Comparison of ENCODE assay signal across 9 mouse cellular contexts in genomic region chr11:95210185-95211030, GRCm38 (mm10). TPM values are rescaled to one million over a fixed set of nuclear protein-coding genes. Genes with fewer than 3 reads are reported as not detected.
DNase-seq lines count a peak whose midpoint lies in the region; ATAC-seq lines count a peak whose summit lies in the region.
"Had no signal": no experiment of that assay in that cellular context is flagged by ENCODE, and none has a peak within 500 bp of the region (broad histone marks: within the 10 kb centered on the region; RNA-seq: fewer than 3 reads in every experiment).

No protein-coding gene starts in this region.

- H3K4me3 ChIP-seq in heart, embryonic 10.5 days = peak overlapping the region; percentile 61
- H3K4me3 ChIP-seq in hindbrain, embryonic 15.5 days = peak overlapping the region; percentile 24
- peak overlapping the region; percentile 27; the same call in 1 of the 2 replicates for H3K4me3 ChIP-seq in liver, embryonic 12.5 days
- H3K4me3 ChIP-seq in neural tube, embryonic 11.5 days (ENCODE audit: low read depth, low read length) = peak overlapping the region; percentile 28
- H3K4me3 ChIP-seq: megakaryocyte, embryonic 14.5 days had no signal

- H3K9ac ChIP-seq in hindbrain, embryonic 15.5 days = 0 out of 2 replicates have a peak overlapping the region, but pooled peaks have one; percentile 10
- H3K9ac ChIP-seq in liver, embryonic 12.5 days = no peak overlapping the region
- peak overlapping the region; percentile 35; the same call in 1 of the 2 replicates for H3K9ac ChIP-seq in neural tube, embryonic 11.5 days (ENCODE audit: low read length)

- peaks cover 70% of the 10 kb centered on the region for H3K27me3 ChIP-seq in heart, embryonic 10.5 days (ENCODE audit: insufficient read depth, poor library complexity, severe bottlenecking)
- H3K27me3 ChIP-seq in hindbrain, embryonic 15.5 days = no peaks in the 10 kb centered on the region
- H3K27me3 ChIP-seq in liver, embryonic 12.5 days (replicated peaks) = peaks cover 70% of the 10 kb centered on the region
- H3K27me3 ChIP-seq in neural tube, embryonic 11.5 days (ENCODE audit: control insufficient read depth, insufficient read depth, low read length) = 0 out of 2 replicates have a peak, but pooled peaks cover 2% of the 10 kb centered on the region

- no peaks in the 10 kb centered on the region for H3K9me3 ChIP-seq in heart, embryonic 10.5 days
- no peaks in the 10 kb centered on the region for H3K9me3 ChIP-seq in hindbrain, embryonic 15.5 days
- no peaks in the 10 kb centered on the region for H3K9me3 ChIP-seq in liver, embryonic 12.5 days (replicated peaks)
- H3K9me3 ChIP-seq in neural tube, embryonic 11.5 days (ENCODE audit: control insufficient read depth, low read length) = no peaks in the 10 kb centered on the region
- H3K9me3 ChIP-seq: megakaryocyte, embryonic 14.5 days had no signal

- DNase-seq in heart, embryonic 10.5 days (ENCODE audit: low spot score) = peak; percentile 87
- no peak for DNase-seq in heart, postnatal 25 days (ENCODE audit: low spot score)
- peak; percentile 77 for DNase-seq in embryo, embryonic 10.5 days (ENCODE audit: low spot score)
- peak; percentile 66 for DNase-seq in neural tube, embryonic 11.5 days (ENCODE audit: low spot score)
- no peak for DNase-seq in frontal cortex, postnatal 14 days (ENCODE audit: low spot score in 2 of 2)

- ATAC-seq in hindbrain, embryonic 15.5 days (ENCODE audit: low FRiP score, low read depth) = peak; percentile 58; the same call in 1 of the 2 replicates
- peak; percentile 70 for ATAC-seq in liver, embryonic 12.5 days
- ATAC-seq in neural tube, embryonic 11.5 days (ENCODE audit: insufficient read depth, low FRiP score, low TSS enrichment) = peak; percentile 50; the same call in 1 of the 2 replicates
- ATAC-seq in monocyte, adult 5-6 weeks (replicated peaks; ENCODE audit: insufficient number of reproducible peaks, low FRiP score, low TSS enrichment, poor library complexity, severe bottlenecking) = no peak

- WGBS in heart, embryonic 10.5 days = 2% methylated on average over 22 of the region's 22 CpGs
- 5% methylated on average over 21 of the region's 22 CpGs for WGBS in hindbrain, embryonic 15.5 days
- 5% methylated on average over 22 of the region's 22 CpGs for WGBS in liver, embryonic 12.5 days (ENCODE audit: insufficient replicate concordance)
- 4% methylated on average over 21 of the region's 22 CpGs for whole genome bisulfite sequencing in neural tube, embryonic 11.5 days

- H3K4me1 ChIP-seq in heart, embryonic 10.5 days = peaks cover 44% of the 10 kb centered on the region
- H3K4me1 ChIP-seq in hindbrain, embryonic 15.5 days (replicated peaks) = peaks cover 15% of the 10 kb centered on the region
- peaks cover 17% of the 10 kb centered on the region; the same call in 1 of the 2 replicates for H3K4me1 ChIP-seq in liver, embryonic 12.5 days
- peaks cover 11% of the 10 kb centered on the region; the same call in 1 of the 2 replicates for H3K4me1 ChIP-seq in neural tube, embryonic 11.5 days (ENCODE audit: control insufficient read depth, insufficient read depth, low read length)

- intact Hi-C loops in heart, postnatal 25 days (cut with DNase I) = no loop called here

- H3K27ac ChIP-seq in heart, embryonic 10.5 days = peak overlapping the region; percentile 82
- no peak overlapping the region for H3K27ac ChIP-seq in hindbrain, embryonic 15.5 days (replicated peaks)
- no peak overlapping the region for H3K27ac ChIP-seq in liver, embryonic 12.5 days
- no peak overlapping the region for H3K27ac ChIP-seq in neural tube, embryonic 11.5 days (ENCODE audit: low read depth, low read length)

- H3K36me3 ChIP-seq in heart, embryonic 10.5 days = no peaks in the 10 kb centered on the region
- no peaks in the 10 kb centered on the region for H3K36me3 ChIP-seq in hindbrain, embryonic 15.5 days
- no peaks in the 10 kb centered on the region for H3K36me3 ChIP-seq in liver, embryonic 12.5 days
- H3K36me3 ChIP-seq in neural tube, embryonic 11.5 days (ENCODE audit: control insufficient read depth, insufficient read depth, low read length) = no peaks in the 10 kb centered on the region

- peak overlapping the region; percentile 58 for H3K4me2 ChIP-seq in hindbrain, embryonic 15.5 days
- peak overlapping the region; percentile 54 for H3K4me2 ChIP-seq in liver, embryonic 12.5 days
- peak overlapping the region; percentile 54 for H3K4me2 ChIP-seq in neural tube, embryonic 11.5 days (ENCODE audit: low read depth)

RNA-seq across cellular contexts. Expression of gene Tac4, which starts 50.9 kb away (rescaled TPM):
- polyA plus RNA-seq in heart, embryonic 10.5 days (2016; fragmentation: Nextera tagmentation; extraction: Ambion mirVana) = not detected in 2 replicates
- total RNA-seq in heart, postnatal 25 days (2021) = not detected
- not detected in 2 replicates for polyA plus RNA-seq in hindbrain, embryonic 15.5 days (2015; fragmentation: Nextera tagmentation; extraction: Ambion mirVana)
- polyA plus RNA-seq in liver, embryonic 12.5 days (2016; fragmentation: Nextera tagmentation; extraction: Ambion mirVana) = 0.10 TPM in 1 of 2 replicates, not detected in the other
- 0.24 and 0.32 TPM in 2 replicates for polyA plus RNA-seq in neural tube, embryonic 11.5 days (2014; fragmentation: Nextera tagmentation; extraction: Ambion mirVana)
- 0.87 TPM in 1 of 3 replicates, not detected in the others for total RNA-seq in monocyte, adult 5-6 weeks (2017)

Comparison
In these comparisons a context has a peak if more than half of its experiments do, and no peak if none do; other contexts are left out.
1. DNase-seq: peak in heart, embryonic 10.5 days (single experiment), embryo, embryonic 10.5 days (single experiment) and neural tube, embryonic 11.5 days (single experiment); none in heart, postnatal 25 days (single experiment) and frontal cortex, postnatal 14 days (0 of 2).
2. Peak in every context shown above with its lines, with median percentiles within 50 percentile points of each other: H3K4me3 ChIP-seq and H3K4me2 ChIP-seq.